Mouse (Mus musculus): ENCODE data around the gene Pdia6. TPM values are rescaled to one million over a fixed set of nuclear protein-coding genes. Genes with fewer than 3 reads are reported as not detected.

The Pdia6 gene
- 48.5 and 48.7 TPM in 2 replicates for polyA plus RNA-seq (2012; rRNA removed)

GRCm38 (mm10) chr12:17265971-17266672 is at the start of gene Pdia6:
Pdia6 (plus strand) TSS chr12:17266545.

GRCm38 (mm10) chr12:17329259-17329658 is 62.9 kb downstream of the Pdia6 start, which contains the start of gene Atp6v1c2:
Atp6v1c2 (minus strand) TSS chr12:17329359.

Other genes starting within 250 kb of the Pdia6 start
- 12.4 and 20.0 TPM in 2 replicates for gene Kcnf1, start 89.7 kb upstream of the Pdia6 start, polyA plus RNA-seq (2012; rRNA removed)
- gene Atp6v1c2, start 62.8 kb downstream of the Pdia6 start, polyA plus RNA-seq (2012; rRNA removed) = not detected in 2 replicates
- 1.6 TPM in 2 replicates for gene Nol10, start 81.9 kb downstream of the Pdia6 start, polyA plus RNA-seq (2012; rRNA removed)